Comparison of ENCODE assay signal across 9 mouse cellular contexts in genomic region chr17:68881725-68882524, GRCm38 (mm10). TPM values are rescaled to one million over a fixed set of nuclear protein-coding genes. Genes with fewer than 3 reads are reported as not detected.
DNase-seq lines count a peak whose midpoint lies in the region; ATAC-seq and TF ChIP-seq lines count a peak whose summit lies in the region.
"Had no signal": no experiment of that assay in that cellular context is flagged by ENCODE, and none has a peak within 500 bp of the region (broad histone marks: within the 10 kb centered on the region; RNA-seq: fewer than 3 reads in every experiment).

No protein-coding gene starts in this region.

- no peaks in the 10 kb centered on the region for H3K27me3 ChIP-seq in heart, embryonic 16.5 days (ENCODE audit: control insufficient read depth, insufficient read depth, low read length)
- H3K27me3 ChIP-seq in liver, embryonic 12.5 days (replicated peaks) = no peaks in the 10 kb centered on the region
- H3K27me3 ChIP-seq in neural tube, embryonic 15.5 days (replicated peaks) = no peaks in the 10 kb centered on the region

- peak; percentile 53 for TF ChIP-seq CTCF in gastrocnemius, adult 2 months (IDR thresholded peaks at IDR 0.05)

- H3K9me3 ChIP-seq in heart, embryonic 16.5 days (replicated peaks; ENCODE audit: control insufficient read depth, low read length) = no peaks in the 10 kb centered on the region
- H3K9me3 ChIP-seq in liver, embryonic 12.5 days (replicated peaks) = no peaks in the 10 kb centered on the region
- no peaks in the 10 kb centered on the region for H3K9me3 ChIP-seq in neural tube, embryonic 15.5 days (replicated peaks)

- peak; percentile 26 for DNase-seq in gastrocnemius, adult 2 months
- DNase-seq in gastrocnemius, postnatal 4 days (ENCODE audit: low spot score in 2 of 2) = no peak
- peak; percentile 72 for DNase-seq in embryo, embryonic 10 days (ENCODE audit: low spot score)
- DNase-seq in kidney, postnatal 36 days = peak; percentile 47 to 84
- DNase-seq in c-Kit-positive CD71-positive TER-119-positive erythroid progenitor cells, embryonic 14.5 days (ENCODE audit: low spot score) = no peak

- H3K36me3 ChIP-seq in heart, embryonic 16.5 days (ENCODE audit: control insufficient read depth, insufficient read depth) = no peaks in the 10 kb centered on the region
- H3K36me3 ChIP-seq in liver, embryonic 12.5 days = no peaks in the 10 kb centered on the region
- no peaks in the 10 kb centered on the region for H3K36me3 ChIP-seq in neural tube, embryonic 15.5 days

- no peak overlapping the region for H3K9ac ChIP-seq in heart, embryonic 16.5 days (ENCODE audit: low read length)
- no peak overlapping the region for H3K9ac ChIP-seq in liver, embryonic 12.5 days
- H3K9ac ChIP-seq in neural tube, embryonic 15.5 days (replicated peaks) = peak overlapping the region; percentile 41; the same call in 1 of the 2 replicates

- peaks cover 3% of the 10 kb centered on the region; the same call in 1 of the 2 replicates for H3K4me1 ChIP-seq in heart, embryonic 16.5 days (ENCODE audit: control insufficient read depth, insufficient read depth, low read length)
- H3K4me1 ChIP-seq in liver, embryonic 12.5 days = no peaks in the 10 kb centered on the region
- H3K4me1 ChIP-seq in neural tube, embryonic 15.5 days = 0 out of 2 replicates have a peak, but pooled peaks cover 3% of the 10 kb centered on the region

- no peak overlapping the region for H3K27ac ChIP-seq in gastrocnemius, adult 2 months
- H3K27ac ChIP-seq in heart, embryonic 16.5 days (ENCODE audit: low read length) = no peak overlapping the region
- H3K27ac ChIP-seq in liver, embryonic 12.5 days = no peak overlapping the region
- H3K27ac ChIP-seq in neural tube, embryonic 15.5 days (replicated peaks) = peak overlapping the region; percentile 24; the same call in 1 of the 2 replicates

- peak overlapping the region; percentile 56 for H3K4me3 ChIP-seq in gastrocnemius, adult 2 months
- peak overlapping the region; percentile 54 for H3K4me3 ChIP-seq in heart, embryonic 16.5 days (ENCODE audit: low read length)
- no peak overlapping the region for H3K4me3 ChIP-seq in liver, embryonic 12.5 days
- peak overlapping the region; percentile 39 for H3K4me3 ChIP-seq in neural tube, embryonic 15.5 days (replicated peaks)

- peak overlapping the region; percentile 69 for H3K4me2 ChIP-seq in heart, embryonic 16.5 days (ENCODE audit: low read depth, low read length)
- peak overlapping the region; percentile 44 for H3K4me2 ChIP-seq in liver, embryonic 12.5 days
- peak overlapping the region; percentile 58 for H3K4me2 ChIP-seq in neural tube, embryonic 15.5 days

- intact Hi-C loops in gastrocnemius, adult 2 months (cut with DNase I) = loop anchor here (2.0 kb wide), 1 partner anchor 223 kb away; no protein-coding TSS in a partner anchor

- no peak for ATAC-seq in heart, embryonic 16.5 days (replicated peaks; ENCODE audit: extremely low read depth, insufficient read depth, low FRiP score)
- ATAC-seq in liver, embryonic 12.5 days = no peak
- peak; percentile 50; the same call in 1 of the 2 replicates for ATAC-seq in neural tube, embryonic 15.5 days (ENCODE audit: low FRiP score)

- 14% methylated on average over 21 of the region's 21 CpGs for WGBS in heart, embryonic 16.5 days
- 18% methylated on average over 21 of the region's 21 CpGs for WGBS in liver, embryonic 12.5 days (ENCODE audit: insufficient replicate concordance)
- WGBS in neural tube, embryonic 15.5 days = 11% methylated on average over 21 of the region's 21 CpGs

RNA-seq across cellular contexts. Expression of gene Tmem200c, which starts 55.5 kb away (rescaled TPM):
- total RNA-seq in gastrocnemius, adult 2 months (2021) = under 1 TPM; 0.17 to 0.31 TPM
- total RNA-seq in gastrocnemius, postnatal 4 days (2021) = under 1 TPM; 0.47 to 0.54 TPM
- 0.04 and 0.24 TPM in 2 replicates for polyA plus RNA-seq in heart, embryonic 16.5 days (2015; fragmentation: Nextera tagmentation; extraction: Ambion mirVana)
- 0.07 and 0.17 TPM in 2 replicates for polyA plus RNA-seq in liver, embryonic 12.5 days (2016; fragmentation: Nextera tagmentation; extraction: Ambion mirVana)
- 2.9 and 3.7 TPM in 2 replicates for polyA plus RNA-seq in neural tube, embryonic 15.5 days (2015; fragmentation: Nextera tagmentation; extraction: Ambion mirVana)
- total RNA-seq: hematopoietic stem cell, adult 5-6 weeks had no signal

Comparison
In these comparisons a context has a peak if more than half of its experiments do, and no peak if none do; other contexts are left out.
1. DNase-seq: peak in gastrocnemius, adult 2 months (single experiment), embryo, embryonic 10 days (single experiment) and kidney, postnatal 36 days (2 of 2); none in gastrocnemius, postnatal 4 days (0 of 2) and c-Kit-positive CD71-positive TER-119-positive erythroid progenitor cells, embryonic 14.5 days (single experiment).
2. Peak in every context shown above with its lines, with median percentiles within 50 percentile points of each other: H3K4me2 ChIP-seq.